11 mouse cellular contexts compared by ENCODE assay signal in the genomic region with DNA sequence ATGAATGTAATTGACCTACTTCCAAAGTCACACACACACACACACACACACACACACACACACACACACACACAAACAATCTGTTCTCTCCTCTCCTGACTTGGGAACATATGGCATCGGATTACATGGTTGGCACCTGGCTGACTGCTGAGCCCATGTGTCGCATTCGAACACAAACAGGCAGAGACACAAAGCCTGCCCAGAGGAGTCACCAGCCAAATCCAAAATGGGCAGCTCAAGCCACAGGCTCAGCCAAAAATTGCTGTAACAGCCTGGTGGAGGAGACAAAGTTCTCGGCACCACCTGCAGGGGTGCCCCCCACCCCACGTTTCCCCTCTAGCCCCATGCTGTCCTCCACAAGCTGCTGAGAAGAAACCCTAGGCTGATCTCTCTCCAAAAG.
A peak's percentile ranks its signal among the peaks of the same experiment; 100 is the strongest.
DNase-seq lines count a peak whose midpoint lies in the region; ATAC-seq and TF ChIP-seq lines count a peak whose summit lies in the region.
"Had no signal": no experiment of that assay in that cellular context is flagged by ENCODE, and none has a peak within 500 bp of the region (broad histone marks: within the 10 kb centered on the region; RNA-seq: fewer than 3 reads in every experiment).

No protein-coding gene starts in this region.

- H3K4me3 ChIP-seq in hindbrain, embryonic 14.5 days (replicated peaks; ENCODE audit: low read length), result no peak overlapping the region
- no peak overlapping the region for H3K4me3 ChIP-seq in hindbrain, embryonic 12.5 days
- H3K4me3 ChIP-seq in layer of hippocampus, adult 2 months, result no peak overlapping the region
- H3K4me3 ChIP-seq: liver, embryonic 13.5 days had no signal

- ATAC-seq in hindbrain, embryonic 14.5 days (ENCODE audit: low FRiP score), result peak; percentile 57; the same call in 1 of the 2 replicates
- ATAC-seq in hindbrain, embryonic 12.5 days (ENCODE audit: low FRiP score), result no peak
- ATAC-seq in megakaryocyte, adult 5-6 weeks (ENCODE audit: poor library complexity, severe bottlenecking), result no peak

- 64% methylated on average over 5 of the region's 5 CpGs for WGBS in hindbrain, embryonic 14.5 days
- 74% methylated on average over 5 of the region's 5 CpGs for WGBS in hindbrain, embryonic 12.5 days

- no peak overlapping the region for H3K9ac ChIP-seq in hindbrain, embryonic 14.5 days
- H3K9ac ChIP-seq in hindbrain, embryonic 12.5 days, result no peak overlapping the region
- H3K9ac ChIP-seq: liver, embryonic 13.5 days had no signal

- TF ChIP-seq CTCF in layer of hippocampus, adult 2 months (conservative IDR thresholded peaks at IDR 0.05), result no peak

- no peaks in the 10 kb centered on the region for H3K4me1 ChIP-seq in hindbrain, embryonic 14.5 days (replicated peaks; ENCODE audit: control insufficient read depth, insufficient read depth, low read length)
- H3K4me1 ChIP-seq in hindbrain, embryonic 12.5 days, result 0 out of 2 replicates have a peak, but pooled peaks cover 2% of the 10 kb centered on the region
- H3K4me1 ChIP-seq: liver, embryonic 13.5 days had no signal

- peak; percentile 57 for DNase-seq in hindbrain, embryonic 14.5 days (ENCODE audit: low spot score)
- DNase-seq in brain, embryonic 18.5 days (ENCODE audit: low read depth, low spot score), result peak; percentile 45
- peak; percentile 89 to 93 for DNase-seq in cerebellum, adult 18-20 months
- DNase-seq in layer of hippocampus, adult 2 months (ENCODE audit: low spot score in 2 of 2), result peak; percentile 15 to 27
- DNase-seq in urinary bladder, postnatal 25 days (ENCODE audit: low spot score), result no peak
- DNase-seq: kidney, adult 2 months; liver, embryonic 13.5 days; lung, postnatal 36 days; thymus, adult 2 months had no signal

- H3K27me3 ChIP-seq in hindbrain, embryonic 14.5 days (ENCODE audit: control insufficient read depth, insufficient read depth, low read length), result no peaks in the 10 kb centered on the region
- no peaks in the 10 kb centered on the region for H3K27me3 ChIP-seq in hindbrain, embryonic 12.5 days
- H3K27me3 ChIP-seq: liver, embryonic 13.5 days had no signal

- H3K27ac ChIP-seq in hindbrain, embryonic 14.5 days, result peak overlapping the region; percentile 14; the same call in 1 of the 2 replicates
- H3K27ac ChIP-seq in hindbrain, embryonic 12.5 days, result no peak overlapping the region
- H3K27ac ChIP-seq in layer of hippocampus, adult 2 months, result no peak overlapping the region
- H3K27ac ChIP-seq: liver, embryonic 13.5 days had no signal

- no peaks in the 10 kb centered on the region for H3K36me3 ChIP-seq in hindbrain, embryonic 14.5 days (replicated peaks; ENCODE audit: control insufficient read depth, insufficient read depth)
- no peaks in the 10 kb centered on the region for H3K36me3 ChIP-seq in hindbrain, embryonic 12.5 days
- H3K36me3 ChIP-seq: liver, embryonic 13.5 days had no signal

- H3K9me3 ChIP-seq in hindbrain, embryonic 14.5 days (ENCODE audit: control insufficient read depth, low read length), result no peaks in the 10 kb centered on the region
- no peaks in the 10 kb centered on the region for H3K9me3 ChIP-seq in hindbrain, embryonic 12.5 days (replicated peaks)
- H3K9me3 ChIP-seq: liver, embryonic 13.5 days had no signal

- H3K4me2 ChIP-seq in hindbrain, embryonic 14.5 days (replicated peaks), result no peak overlapping the region
- no peak overlapping the region for H3K4me2 ChIP-seq in hindbrain, embryonic 12.5 days (replicated peaks)
- H3K4me2 ChIP-seq: liver, embryonic 13.5 days had no signal
